Mouse (Mus musculus) heart, adult 2 months (tissue): Measurements from ENCODE around the gene Abcg2. TPM values are rescaled to one million over a fixed set of nuclear protein-coding genes. Genes with fewer than 3 reads are reported as not detected.

Experiments
- DNase-seq, 2 experiments: peaks; one replicate each; pipeline ENCODE4 v3.0.0; 2021
- H3K27ac ChIP-seq: fragments of 200-600 bp; 2 replicates; pipeline ENCODE4 v1.8.1; 2022
- H3K27me3 ChIP-seq: fragments of 200-500 bp; 2 replicates; pipeline ENCODE4 v1.6.1; 2012; ENCODE audit warnings: mild to moderate bottlenecking, low read length, inconsistent platforms, mixed read lengths; ENCODE audit not compliant: control insufficient read depth, insufficient read depth
- H3K36me3 ChIP-seq: fragments of 200-500 bp; 2 replicates; pipeline ENCODE4 v1.6.1; 2012; ENCODE audit warnings: low read length, inconsistent platforms; ENCODE audit not compliant: control insufficient read depth, insufficient read depth
- H3K4me1 ChIP-seq: fragments of 200-500 bp; 2 replicates; pipeline ENCODE4 v1.6.1; 2011; ENCODE audit warnings: low read length; ENCODE audit not compliant: control insufficient read depth, insufficient read depth
- H3K4me3 ChIP-seq: fragments of 200-600 bp; 2 replicates; pipeline ENCODE4 v1.8.1; 2022
- H3K79me2 ChIP-seq: fragments of 200-500 bp; replicated peaks from 2 replicates; pipeline ENCODE4 v1.6.1; 2012; ENCODE audit warnings: mild to moderate bottlenecking, inconsistent platforms, low read length, moderate library complexity, mixed read lengths; ENCODE audit not compliant: control insufficient read depth, insufficient read depth
- H3K9ac ChIP-seq: fragments of 200-500 bp; 2 replicates; pipeline ENCODE4 v1.6.1; 2012; ENCODE audit warnings: low read depth, mild to moderate bottlenecking, control low read depth, inconsistent platforms, low read length, mixed read lengths
- CTCF ChIP-seq: fragments of 200-600 bp; IDR thresholded peaks from 2 replicates; pipeline ENCODE4 v1.8.1; 2022; ENCODE audit warnings: antibody characterized with exemption, mild to moderate bottlenecking, moderate library complexity
- EP300 ChIP-seq: fragments of 200-500 bp; IDR thresholded peaks from 2 replicates; pipeline ENCODE4 v1.6.1; 2011; ENCODE audit warnings: low read depth, low read length, control low read depth; ENCODE audit not compliant: insufficient read depth
- POLR2A ChIP-seq: fragments of 200-500 bp; IDR thresholded peaks from 2 replicates; pipeline ENCODE4 v1.6.1; 2011; ENCODE audit warnings: mild to moderate bottlenecking, low read depth, low read length, control low read depth; ENCODE audit not compliant: insufficient read depth
- WGBS: fragments of 180-500 bp; shearing (Covaris S2); methylation state at CpG from one replicate; pipeline ENCODE4 v1.1.7; 2018; 5-methylcytosine and 5-hydroxymethylcytosine counted together
- intact Hi-C: fragments of 180-260 bp; cut with DNase I; formaldehyde crosslinking; loops from one replicate; pipeline ENCODE4 v1.15.1; 2025
- polyA plus RNA-seq: library from polyadenylated mRNA; depleted of rRNA; stranded (reverse); fragments of >200 nt; gene quantifications from 2 replicates; pipeline ENCODE4 v1.2.3, GENCODE M21; 2012
- total RNA-seq, 2 experiments: library from RNA; stranded (reverse); gene quantifications; 2 replicates each; pipeline ENCODE4 v1.2.3; 2021

Gene Abcg2
- total and polyA plus RNA-seq, 3 experiments: 12.8 to 30.7 (median 27.4) TPM

GRCm38 (mm10) chr6:58609919-58610759, 25.8 kb downstream of the Abcg2 start:
- Histone ChIP-seq H3K27me3 (no peaks in the 10 kb centered on the region; the same call in 1 of the 2 replicates), H3K79me2 (no peaks in the 10 kb centered on the region), H3K36me3 (no peaks in the 10 kb centered on the region), H3K4me3 (no peak overlapping the region), H3K27ac (no peak overlapping the region), H3K9ac (no peak overlapping the region), H3K4me1 (no peaks in the 10 kb centered on the region; the same call in 1 of the 2 replicates)
- DNase-seq: no peak
- intact Hi-C loops: no loop called here
- no peak for TF ChIP-seq EP300
- TF ChIP-seq CTCF: no peak
- no peak for TF ChIP-seq POLR2A
- WGBS: 82% methylated on average over 6 of the region's 6 CpGs

DNA sequence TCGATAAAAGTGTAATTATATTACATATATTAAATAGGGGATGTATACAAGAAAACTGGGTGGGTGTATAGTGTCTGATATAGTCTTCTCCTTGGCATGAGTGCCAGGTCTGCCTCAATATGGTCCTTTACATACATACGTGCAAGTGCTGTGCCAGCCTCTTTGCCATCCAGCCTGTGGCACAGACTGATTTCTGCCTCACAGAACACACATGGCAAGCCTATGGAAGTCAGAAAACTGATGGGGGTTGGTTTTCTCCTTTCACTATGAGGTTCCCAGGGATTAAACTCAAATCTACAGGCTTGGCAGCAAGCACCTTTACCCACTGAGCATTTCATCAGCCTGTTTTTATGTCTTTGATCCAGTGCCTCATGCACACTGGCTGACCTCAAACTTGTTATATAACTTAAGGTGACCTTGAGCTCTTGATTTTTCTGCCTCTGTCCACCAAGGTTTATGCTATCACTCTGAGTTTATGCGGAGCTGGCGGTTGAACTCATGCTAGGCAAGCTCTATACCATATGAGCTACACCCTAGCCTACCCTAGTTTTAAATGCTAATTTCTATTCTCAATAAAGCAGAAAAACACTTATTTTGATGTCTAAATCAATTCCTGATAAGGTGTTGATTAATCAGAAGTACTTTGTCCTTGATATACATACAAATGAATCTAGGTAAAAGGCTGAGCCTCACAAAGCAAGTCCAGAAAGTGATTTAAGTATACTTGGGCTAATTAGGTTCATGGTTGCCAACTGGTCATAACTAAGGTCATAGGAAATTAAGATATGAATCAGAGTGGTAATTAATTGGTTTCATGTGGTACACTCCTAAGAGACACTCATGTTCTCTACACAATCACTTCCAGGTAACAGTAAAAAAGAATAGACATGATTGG, 26.7 kb downstream of the Abcg2 start:
- TF ChIP-seq POLR2A (no peak), CTCF (no peak), EP300 (no peak)
- Histone ChIP-seq H3K4me1 (no peaks in the 10 kb centered on the region; the same call in 1 of the 2 replicates), H3K79me2 (no peaks in the 10 kb centered on the region), H3K27ac (no peak overlapping the region), H3K9ac (no peak overlapping the region), H3K4me3 (no peak overlapping the region), H3K36me3 (no peaks in the 10 kb centered on the region), H3K27me3 (no peaks in the 10 kb centered on the region; the same call in 1 of the 2 replicates)
- DNase-seq: no peak
- 66% methylated on average over 4 of the region's 4 CpGs for WGBS
- intact Hi-C loops: no loop called here

- no peak overlapping the region for H3K4me3 ChIP-seq
- no peaks in the 10 kb centered on the region for H3K79me2 ChIP-seq
- no peak overlapping the region for H3K9ac ChIP-seq
- peaks cover 5% of the 10 kb centered on the region for H3K4me1 ChIP-seq
- no peak overlapping the region for H3K27ac ChIP-seq
- no peak for TF ChIP-seq CTCF
- no peaks in the 10 kb centered on the region for H3K27me3 ChIP-seq
- no peaks in the 10 kb centered on the region; the same call in 1 of the 2 replicates for H3K36me3 ChIP-seq
- DNase-seq: no peak
- intact Hi-C loops: no loop called here
- WGBS: 46% methylated on average over 5 of the region's 5 CpGs
Measured at GRCm38 (mm10) chr6:58624126-58624525, 39.8 kb downstream of the Abcg2 start.

GRCm38 (mm10) chr6:58629238-58629637, 44.9 kb downstream of the Abcg2 start:
- intact Hi-C loops: no loop called here
- no peaks in the 10 kb centered on the region for H3K27me3 ChIP-seq
- WGBS: 69% methylated on average over 2 of the region's 2 CpGs
- TF ChIP-seq EP300: no peak
- TF ChIP-seq POLR2A: no peak
- TF ChIP-seq CTCF: no peak
- H3K4me1 ChIP-seq: no peaks in the 10 kb centered on the region
- H3K9ac ChIP-seq: no peak overlapping the region
- H3K36me3 ChIP-seq: no peaks in the 10 kb centered on the region; the same call in none of the 2 replicates
- no peak overlapping the region for H3K27ac ChIP-seq
- no peak for DNase-seq
- no peaks in the 10 kb centered on the region for H3K79me2 ChIP-seq
- H3K4me3 ChIP-seq: no peak overlapping the region

DNA sequence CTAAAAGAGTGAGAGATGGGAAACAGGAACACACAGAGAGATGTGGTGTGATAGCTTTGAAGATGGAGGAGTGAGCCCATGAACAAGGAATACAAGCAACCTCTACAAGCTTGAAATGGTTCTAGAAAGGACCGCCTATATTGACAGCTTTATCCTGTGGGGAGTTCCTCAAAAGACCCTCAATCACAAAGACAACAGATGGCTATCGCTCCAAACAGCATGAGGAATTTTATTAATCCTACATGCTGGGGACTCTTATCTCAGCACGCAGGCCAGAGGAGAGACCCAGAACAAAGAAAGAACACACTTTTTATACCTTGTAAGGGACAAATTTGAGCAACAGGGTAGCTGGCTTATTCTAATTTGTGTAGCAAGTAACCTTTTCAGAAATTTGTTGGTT, 48.1 kb downstream of the Abcg2 start:
- WGBS: 79% methylated on average over 3 of the region's 3 CpGs
- TF ChIP-seq POLR2A (no peak), CTCF (no peak), EP300 (no peak)
- H3K4me3 ChIP-seq: no peak overlapping the region
- H3K27ac ChIP-seq: no peak overlapping the region
- H3K27me3 ChIP-seq: no peaks in the 10 kb centered on the region
- DNase-seq: no peak
- no peaks in the 10 kb centered on the region for H3K4me1 ChIP-seq
- no peak overlapping the region for H3K9ac ChIP-seq
- intact Hi-C loops: no loop called here
- no peaks in the 10 kb centered on the region; the same call in 1 of the 2 replicates for H3K36me3 ChIP-seq
- no peaks in the 10 kb centered on the region for H3K79me2 ChIP-seq
